Mouse (Mus musculus) heart, embryonic 16.5 days (tissue): ENCODE data around the gene Stat3. TPM values are rescaled to one million over a fixed set of nuclear protein-coding genes. Genes with fewer than 3 reads are reported as not detected.

Experiments used
- ATAC-seq: fragments of 200-750 bp; cut with Nextera tagmentation; replicated peaks from 2 replicates; pipeline ENCODE4 v1.8.0; 2017; ENCODE audit warnings: moderate number of reproducible peaks; ENCODE audit not compliant: insufficient read depth, low FRiP score; ENCODE audit errors: extremely low read depth
- H3K27ac ChIP-seq: fragments of 300-500 bp; sonication (generic); 2 replicates; pipeline ENCODE4 v1.5.1; 2014; ENCODE audit warnings: mild to moderate bottlenecking, low read length, control low read depth, moderate library complexity
- H3K27me3 ChIP-seq: fragments of 300-500 bp; sonication (generic); 2 replicates; pipeline ENCODE4 v1.6.1; 2014; ENCODE audit warnings: low read length, mixed read lengths; ENCODE audit not compliant: control insufficient read depth, insufficient read depth
- H3K36me3 ChIP-seq: fragments of 300-500 bp; sonication (generic); 2 replicates; pipeline ENCODE4 v1.6.1; 2014; ENCODE audit not compliant: control insufficient read depth, insufficient read depth
- H3K4me1 ChIP-seq: fragments of 300-500 bp; sonication (generic); 2 replicates; pipeline ENCODE4 v1.6.1; 2014; ENCODE audit warnings: low read length, mixed read lengths; ENCODE audit not compliant: control insufficient read depth, insufficient read depth
- H3K4me2 ChIP-seq: fragments of 300-500 bp; sonication (generic); 2 replicates; pipeline ENCODE4 v1.6.1; 2014; ENCODE audit warnings: low read depth, mild to moderate bottlenecking, control low read depth, low read length
- H3K4me3 ChIP-seq: fragments of 300-500 bp; sonication (generic); 2 replicates; pipeline ENCODE4 v1.5.1; 2014; ENCODE audit warnings: mild to moderate bottlenecking, control low read depth, low read length
- H3K9ac ChIP-seq: fragments of 300-500 bp; sonication (generic); 2 replicates; pipeline ENCODE4 v1.6.1; 2014; ENCODE audit warnings: low read length, control low read depth
- H3K9me3 ChIP-seq: fragments of 300-500 bp; sonication (generic); replicated peaks from 2 replicates; pipeline ENCODE4 v1.6.1; 2016; ENCODE audit warnings: low read length; ENCODE audit not compliant: control insufficient read depth
- WGBS: fragments of 180-500 bp; shearing (Covaris S2); extraction: QIAGEN DNeasy Blood & Tissue Kit; methylation state at CpG from one replicate; pipeline ENCODE4 v1.1.7; 2014; 5-methylcytosine and 5-hydroxymethylcytosine counted together
- polyA plus RNA-seq: library from polyadenylated mRNA; unstranded; fragments of >200 nt; fragmentation: Nextera tagmentation; extraction: Ambion mirVana; gene quantifications from 2 replicates; pipeline ENCODE4 v1.2.1, GENCODE M21; 2015

Gene Stat3
- polyA plus RNA-seq, 1 experiment from 2014 or later: 64.9 TPM

GRCm38 (mm10) chr11:100975241-100975640 is 35.9 kb upstream of the Stat3 start:
- WGBS: 47% methylated on average over 7 of the region's 7 CpGs
- H3K4me1 ChIP-seq: peaks cover 16% of the 10 kb centered on the region
- H3K36me3 ChIP-seq: no peaks in the 10 kb centered on the region
- no peak overlapping the region for H3K4me3 ChIP-seq
- H3K4me2 ChIP-seq: no peak overlapping the region
- no peaks in the 10 kb centered on the region for H3K27me3 ChIP-seq
- no peaks in the 10 kb centered on the region for H3K9me3 ChIP-seq
- H3K27ac ChIP-seq: no peak overlapping the region; the same call in 1 of the 2 replicates
- no peak for ATAC-seq
- H3K9ac ChIP-seq: no peak overlapping the region

GRCm38 (mm10) chr11:100974381-100974970 is 35.1 kb upstream of the Stat3 start:
- Histone ChIP-seq H3K27ac (no peak overlapping the region), H3K4me1 (peaks cover 12% of the 10 kb centered on the region), H3K9me3 (no peaks in the 10 kb centered on the region), H3K4me2 (no peak overlapping the region), H3K9ac (no peak overlapping the region), H3K4me3 (no peak overlapping the region), H3K27me3 (no peaks in the 10 kb centered on the region), H3K36me3 (no peaks in the 10 kb centered on the region)
- 64% methylated on average over 14 of the region's 14 CpGs for WGBS
- no peak for ATAC-seq

GRCm38 (mm10) chr11:100973245-100973644 is 33.9 kb upstream of the Stat3 start:
- 66% methylated on average over 7 of the region's 7 CpGs for WGBS
- H3K36me3 ChIP-seq: no peaks in the 10 kb centered on the region
- no peak overlapping the region for H3K9ac ChIP-seq
- no peak for ATAC-seq
- H3K4me2 ChIP-seq: no peak overlapping the region
- no peak overlapping the region for H3K4me3 ChIP-seq
- no peaks in the 10 kb centered on the region for H3K27me3 ChIP-seq
- H3K4me1 ChIP-seq: peaks cover 12% of the 10 kb centered on the region
- H3K9me3 ChIP-seq: no peaks in the 10 kb centered on the region
- no peak overlapping the region for H3K27ac ChIP-seq

- H3K27ac ChIP-seq: peak overlapping the region; percentile 98
- H3K9ac ChIP-seq: peak overlapping the region; percentile 99
- peaks cover 23% of the 10 kb centered on the region for H3K4me1 ChIP-seq
- peak overlapping the region; percentile 76 for H3K4me2 ChIP-seq
- no peak for ATAC-seq
- 66% methylated on average over 10 of the region's 10 CpGs for WGBS
- H3K9me3 ChIP-seq: no peaks in the 10 kb centered on the region
- H3K4me3 ChIP-seq: no peak overlapping the region
- H3K27me3 ChIP-seq: no peaks in the 10 kb centered on the region
- H3K36me3 ChIP-seq: peaks cover 1% of the 10 kb centered on the region; the same call in 1 of the 2 replicates
Measured at GRCm38 (mm10) chr11:100971455-100971854, 32.1 kb upstream of the Stat3 start.

- peaks cover 4% of the 10 kb centered on the region; the same call in 1 of the 2 replicates for H3K36me3 ChIP-seq
- H3K9me3 ChIP-seq: no peaks in the 10 kb centered on the region
- H3K4me3 ChIP-seq: peak within 1 kb of the TSS; percentile 81
- H3K27me3 ChIP-seq: no peaks in the 10 kb centered on the region
- 2% methylated on average over 20 of the region's 20 CpGs for WGBS
- peak within 1 kb of the TSS; percentile 99 for H3K9ac ChIP-seq
- H3K27ac ChIP-seq: peak within 1 kb of the TSS; percentile 98
- peaks cover 32% of the 10 kb centered on the region for H3K4me1 ChIP-seq
- ATAC-seq: peak; percentile 94
- H3K4me2 ChIP-seq: peak within 1 kb of the TSS; percentile 76
Measured at GRCm38 (mm10) chr11:100970557-100970937, 31.2 kb upstream of the Stat3 start, which contains the start of gene Cavin1. TSS of gene Cavin1 (minus strand) at chr11:100970887.

GRCm38 (mm10) chr11:100969744-100970556 is 30.6 kb upstream of the Stat3 start:
- H3K36me3 ChIP-seq: peaks cover 4% of the 10 kb centered on the region; the same call in 1 of the 2 replicates
- peak overlapping the region; percentile 76 for H3K4me2 ChIP-seq
- no peaks in the 10 kb centered on the region for H3K27me3 ChIP-seq
- H3K4me3 ChIP-seq: peak overlapping the region; percentile 81
- H3K4me1 ChIP-seq: peaks cover 36% of the 10 kb centered on the region
- peak overlapping the region; percentile 98 for H3K27ac ChIP-seq
- WGBS: under 1% methylated on average over 65 of the region's 65 CpGs
- peak overlapping the region; percentile 99 for H3K9ac ChIP-seq
- peak; percentile 53 for ATAC-seq
- no peaks in the 10 kb centered on the region for H3K9me3 ChIP-seq

GRCm38 (mm10) chr11:100969189-100969743 is 29.9 kb upstream of the Stat3 start:
- Histone ChIP-seq H3K9me3 (no peaks in the 10 kb centered on the region), H3K4me2 (peak overlapping the region; percentile 76), H3K27ac (peak overlapping the region; percentile 98), H3K27me3 (no peaks in the 10 kb centered on the region), H3K4me1 (peaks cover 42% of the 10 kb centered on the region), H3K9ac (peak overlapping the region; percentile 99), H3K36me3 (peaks cover 8% of the 10 kb centered on the region), H3K4me3 (peak overlapping the region; percentile 81)
- 3% methylated on average over 35 of the region's 35 CpGs for WGBS
- ATAC-seq: no peak

GRCm38 (mm10) chr11:100968501-100968900 is 29.2 kb upstream of the Stat3 start:
- H3K4me1 ChIP-seq: peaks cover 50% of the 10 kb centered on the region
- 41% methylated on average over 5 of the region's 5 CpGs for WGBS

More at GRCm38 (mm10) chr11:100968501-100968900, 29.2 kb upstream of the Stat3 start:
- no peak for ATAC-seq
- Histone ChIP-seq H3K9me3 (no peaks in the 10 kb centered on the region), H3K36me3 (peaks cover 12% of the 10 kb centered on the region), H3K4me3 (peak overlapping the region; percentile 81), H3K27ac (peak overlapping the region; percentile 98), H3K27me3 (no peaks in the 10 kb centered on the region), H3K9ac (peak overlapping the region; percentile 99), H3K4me2 (peak overlapping the region; percentile 76)
